Mouse (Mus musculus) heart, embryonic 13.5 days (tissue): ENCODE data around the gene Tsku. TPM values are rescaled to one million over a fixed set of nuclear protein-coding genes. Genes with fewer than 3 reads are reported as not detected.

Source experiments
- ATAC-seq: fragments of 200-750 bp; cut with Nextera tagmentation; 2 replicates; pipeline ENCODE4 v1.8.0; 2017; ENCODE audit warnings: moderate TSS enrichment; ENCODE audit not compliant: insufficient number of reproducible peaks, low FRiP score, low TSS enrichment; ENCODE audit errors: extremely low read depth
- H3K27ac ChIP-seq: fragments of 300-500 bp; sonication (generic); replicated peaks from 2 replicates; pipeline ENCODE4 v1.5.1; 2015; ENCODE audit warnings: moderate library complexity, mild to moderate bottlenecking, inconsistent platforms
- H3K27me3 ChIP-seq: fragments of 300-500 bp; sonication (generic); replicated peaks from 2 replicates; pipeline ENCODE4 v1.6.1; 2015; ENCODE audit warnings: mild to moderate bottlenecking, inconsistent platforms
- H3K36me3 ChIP-seq: fragments of 300-500 bp; sonication (generic); 2 replicates; pipeline ENCODE4 v1.6.1; 2015; ENCODE audit warnings: mild to moderate bottlenecking, inconsistent platforms
- H3K4me1 ChIP-seq: fragments of 300-500 bp; sonication (generic); 2 replicates; pipeline ENCODE4 v1.6.1; 2015; ENCODE audit warnings: inconsistent platforms
- H3K4me2 ChIP-seq: fragments of 300-500 bp; sonication (generic); 2 replicates; pipeline ENCODE4 v1.6.1; 2015; ENCODE audit warnings: inconsistent platforms, mild to moderate bottlenecking, moderate library complexity
- H3K4me3 ChIP-seq: fragments of 300-500 bp; sonication (generic); 2 replicates; pipeline ENCODE4 v1.5.1; 2015; ENCODE audit warnings: moderate library complexity, mild to moderate bottlenecking, inconsistent platforms
- H3K9ac ChIP-seq: fragments of 300-500 bp; sonication (generic); 2 replicates; pipeline ENCODE4 v1.6.1; 2015; ENCODE audit warnings: inconsistent platforms, mild to moderate bottlenecking, moderate library complexity
- H3K9me3 ChIP-seq: fragments of 300-500 bp; sonication (generic); 2 replicates; pipeline ENCODE4 v1.6.1; 2016; ENCODE audit warnings: inconsistent platforms
- WGBS: fragments of 180-500 bp; shearing (Covaris S2); methylation state at CpG from one replicate; pipeline ENCODE4 v1.1.7; 2015; ENCODE audit warnings: mixed read lengths; 5-methylcytosine and 5-hydroxymethylcytosine counted together
- polyA plus RNA-seq: library from polyadenylated mRNA; unstranded; fragments of >200 nt; fragmentation: Nextera tagmentation; extraction: Ambion mirVana; gene quantifications from 2 replicates; pipeline ENCODE4 v1.2.1, GENCODE M21; 2015

Gene Tsku
- polyA plus RNA-seq, 1 experiment from 2014 or later = 5.7 TPM

DNA sequence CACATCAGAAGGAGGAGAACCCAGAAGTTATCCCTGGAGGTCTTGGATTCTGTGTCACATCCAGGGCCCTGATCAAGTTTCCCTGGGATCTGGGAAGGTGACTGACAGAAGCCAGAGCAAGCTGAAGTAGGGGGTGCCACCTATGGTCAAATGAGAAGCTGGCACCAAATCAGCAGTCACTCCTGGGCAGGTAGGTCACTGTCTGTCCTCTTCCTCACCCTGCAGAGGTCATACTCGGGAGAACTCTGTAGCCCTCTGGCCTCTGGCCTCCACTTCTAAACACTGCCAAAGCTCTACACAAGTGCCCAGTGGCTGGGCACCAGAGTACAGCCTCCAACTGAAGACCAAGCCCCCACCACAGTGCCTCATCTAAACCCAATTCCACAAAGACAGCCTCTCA, 3.1 kb downstream of the Tsku start:
- no peak overlapping the region for H3K4me3 ChIP-seq
- H3K9me3 ChIP-seq = no peaks in the 10 kb centered on the region
- H3K9ac ChIP-seq = no peak overlapping the region
- peaks cover 60% of the 10 kb centered on the region for H3K4me1 ChIP-seq
- no peaks in the 10 kb centered on the region for H3K27me3 ChIP-seq
- no peak overlapping the region for H3K27ac ChIP-seq
- ATAC-seq = no peak
- peaks cover 4% of the 10 kb centered on the region; the same call in 1 of the 2 replicates for H3K36me3 ChIP-seq
- no peak overlapping the region for H3K4me2 ChIP-seq
- WGBS = 78% methylated on average over 1 of the region's 1 CpGs

DNA sequence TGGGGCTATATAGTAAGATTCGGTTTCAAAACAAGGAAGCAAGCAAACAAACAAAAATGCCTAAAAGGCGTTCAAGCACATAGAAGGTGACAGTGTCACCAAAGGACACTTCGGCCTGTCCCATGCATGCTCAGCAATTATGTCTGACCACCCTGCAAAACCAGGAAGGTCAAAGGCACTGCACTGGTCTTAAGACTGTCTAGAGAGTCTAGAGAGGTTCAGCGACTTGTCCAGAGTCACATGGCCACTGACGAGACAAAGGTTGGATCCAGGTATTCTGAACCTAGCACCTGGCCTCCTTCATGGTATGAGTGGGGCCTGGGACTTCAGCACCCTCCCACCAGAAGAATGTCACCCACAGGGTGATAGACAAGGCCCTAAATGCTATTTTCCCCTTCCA, 3.8 kb downstream of the Tsku start:
- Histone ChIP-seq H3K4me1 (peaks cover 60% of the 10 kb centered on the region), H3K9me3 (no peaks in the 10 kb centered on the region), H3K4me3 (no peak overlapping the region), H3K27ac (no peak overlapping the region), H3K36me3 (peaks cover 11% of the 10 kb centered on the region), H3K27me3 (no peaks in the 10 kb centered on the region), H3K4me2 (no peak overlapping the region), H3K9ac (no peak overlapping the region)
- ATAC-seq = no peak
- WGBS = 80% methylated on average over 5 of the region's 5 CpGs

DNA sequence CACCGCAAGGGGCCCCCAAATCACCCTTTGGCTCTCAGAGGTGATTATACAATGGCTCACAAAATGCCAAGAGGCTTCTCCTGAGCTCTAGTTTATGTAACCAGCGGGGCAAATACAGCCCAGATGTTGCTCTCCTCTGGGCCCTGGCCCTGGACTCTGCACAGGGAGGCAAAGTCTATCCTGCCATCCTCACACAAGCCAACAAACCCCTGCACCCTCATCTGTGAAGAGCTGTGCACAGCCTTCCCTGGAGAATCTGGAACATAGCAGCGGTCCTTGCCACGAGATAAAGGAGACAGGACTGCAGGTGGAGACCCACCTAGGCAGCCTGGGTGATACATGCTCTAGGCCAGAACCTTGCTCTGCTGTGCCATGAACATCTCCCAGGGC, 6.2 kb downstream of the Tsku start:
- no peak for ATAC-seq
- Histone ChIP-seq H3K27ac (no peak overlapping the region), H3K9me3 (no peaks in the 10 kb centered on the region), H3K4me1 (peaks cover 48% of the 10 kb centered on the region), H3K4me3 (no peak overlapping the region), H3K4me2 (no peak overlapping the region; the same call in 1 of the 2 replicates), H3K9ac (peak overlapping the region; percentile 5; the same call in 1 of the 2 replicates), H3K27me3 (no peaks in the 10 kb centered on the region), H3K36me3 (peaks cover 33% of the 10 kb centered on the region)
- WGBS = 65% methylated on average over 4 of the region's 4 CpGs

DNA sequence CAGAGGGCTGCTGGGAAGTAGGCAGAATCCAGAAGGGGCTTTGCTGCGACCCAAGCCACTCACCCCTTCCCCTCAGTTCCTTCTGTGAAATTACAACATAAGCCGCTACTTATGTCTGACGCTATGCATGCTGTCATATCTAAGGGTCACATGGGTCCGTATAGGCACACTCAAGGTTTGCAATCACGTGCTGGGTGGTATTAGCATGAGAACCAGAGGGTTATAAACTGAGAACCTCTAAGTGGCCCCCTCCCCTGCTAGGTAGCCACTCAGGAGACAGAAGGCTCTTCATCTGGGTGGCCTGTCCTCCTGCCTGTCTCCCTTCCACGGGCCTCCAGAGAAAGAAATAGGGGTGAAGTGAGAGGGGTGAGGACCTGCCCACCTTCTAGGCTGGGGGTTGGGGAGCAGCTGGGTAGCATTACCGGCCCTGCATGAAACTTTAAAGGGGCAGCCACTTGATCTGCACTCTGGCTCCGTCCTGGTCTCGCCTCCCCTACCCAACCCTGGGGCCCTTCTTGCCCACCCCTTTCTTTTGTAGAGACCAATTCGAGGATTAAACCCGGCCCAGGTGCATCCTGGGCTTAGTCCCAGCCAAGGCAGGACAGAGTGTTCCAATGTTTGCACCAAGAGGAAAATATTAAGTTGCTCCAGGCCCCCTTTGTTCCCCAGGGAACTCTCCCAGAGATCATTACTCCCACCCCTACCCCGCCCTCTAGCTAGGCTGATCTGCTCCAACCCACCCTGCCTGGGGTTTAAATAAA, 6.8 kb downstream of the Tsku start:
- Histone ChIP-seq H3K9ac (peak overlapping the region; percentile 5; the same call in 1 of the 2 replicates), H3K4me1 (peaks cover 42% of the 10 kb centered on the region), H3K4me3 (no peak overlapping the region), H3K4me2 (no peak overlapping the region; the same call in 1 of the 2 replicates), H3K27me3 (no peaks in the 10 kb centered on the region), H3K9me3 (no peaks in the 10 kb centered on the region), H3K36me3 (peaks cover 35% of the 10 kb centered on the region), H3K27ac (no peak overlapping the region)
- WGBS = 43% methylated on average over 12 of the region's 12 CpGs
- ATAC-seq = no peak

DNA sequence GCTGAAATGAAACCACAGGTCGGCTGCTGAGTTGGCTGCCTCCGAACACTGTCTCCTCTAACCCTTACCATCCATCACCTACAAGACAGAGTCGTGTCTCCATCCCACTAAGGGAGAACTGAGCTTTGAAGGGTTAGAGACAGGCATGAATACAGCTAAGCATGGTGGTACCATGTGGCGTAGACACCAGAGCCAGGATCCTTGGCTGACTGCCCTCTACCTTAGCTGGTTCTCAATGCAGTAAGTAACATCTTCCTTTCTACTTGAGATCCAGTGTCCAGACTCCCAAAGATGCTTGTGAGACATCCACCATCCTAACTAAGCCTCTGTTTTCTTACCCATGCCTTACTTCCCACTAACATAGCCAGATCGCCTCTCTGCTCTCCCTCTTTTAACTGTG, 7.5 kb downstream of the Tsku start:
- no peak overlapping the region for H3K4me3 ChIP-seq
- 83% methylated on average over 5 of the region's 5 CpGs for WGBS
- H3K4me2 ChIP-seq = no peak overlapping the region
- no peak overlapping the region for H3K9ac ChIP-seq
- no peaks in the 10 kb centered on the region for H3K9me3 ChIP-seq
- peaks cover 35% of the 10 kb centered on the region for H3K36me3 ChIP-seq
- ATAC-seq = no peak
- H3K27me3 ChIP-seq = no peaks in the 10 kb centered on the region
- no peak overlapping the region for H3K27ac ChIP-seq
- H3K4me1 ChIP-seq = peaks cover 36% of the 10 kb centered on the region

DNA sequence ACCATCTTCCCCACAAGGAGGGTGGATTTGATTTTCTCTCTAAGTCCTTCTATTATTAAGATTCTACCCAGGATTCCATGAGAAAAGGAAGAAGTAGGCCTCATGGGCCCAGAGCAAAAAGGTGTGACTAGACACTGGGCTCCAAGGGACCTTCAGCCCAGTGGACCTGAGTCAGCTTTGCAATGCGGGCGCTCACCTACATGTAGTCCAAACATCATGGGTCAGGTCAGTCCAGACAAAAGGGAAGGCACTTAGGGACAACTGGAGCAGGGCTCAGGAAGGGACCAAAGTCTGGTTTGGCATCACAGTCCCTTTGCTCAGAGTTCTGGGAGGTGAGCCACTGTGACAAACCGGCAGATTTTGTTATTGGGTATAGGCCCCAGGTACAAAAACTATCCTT, 9.6 kb downstream of the Tsku start:
- Histone ChIP-seq H3K27ac (no peak overlapping the region), H3K4me3 (no peak overlapping the region)
- 85% methylated on average over 3 of the region's 3 CpGs for WGBS

DNA sequence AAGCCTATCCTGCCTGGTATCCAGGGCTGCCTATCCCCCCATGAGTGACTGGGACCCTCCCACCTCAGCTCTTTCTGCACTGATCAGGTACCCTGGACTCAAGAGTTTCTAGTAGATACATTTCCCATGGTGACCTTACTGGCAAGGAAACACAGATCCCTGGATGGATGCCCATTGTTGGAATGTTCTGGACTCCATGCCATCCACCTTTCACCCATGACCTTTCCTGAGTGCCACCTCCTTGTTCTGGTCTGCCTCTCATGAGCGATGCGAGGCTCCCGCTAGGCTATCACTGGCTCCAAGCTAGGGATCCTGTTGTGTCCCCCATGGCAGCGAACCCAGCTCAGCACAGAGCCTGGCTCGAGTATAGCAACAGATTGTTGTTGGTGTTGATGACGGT, 11.3 kb downstream of the Tsku start:
- H3K9me3 ChIP-seq = no peaks in the 10 kb centered on the region

More for the DNA sequence above, 9.6 kb downstream of the Tsku start:
- H3K4me1 ChIP-seq = peaks cover 38% of the 10 kb centered on the region
- peaks cover 35% of the 10 kb centered on the region for H3K36me3 ChIP-seq
- no peak overlapping the region for H3K4me2 ChIP-seq
- H3K27me3 ChIP-seq = no peaks in the 10 kb centered on the region
- no peak overlapping the region for H3K9ac ChIP-seq
- ATAC-seq = no peak
- no peaks in the 10 kb centered on the region for H3K9me3 ChIP-seq

DNA sequence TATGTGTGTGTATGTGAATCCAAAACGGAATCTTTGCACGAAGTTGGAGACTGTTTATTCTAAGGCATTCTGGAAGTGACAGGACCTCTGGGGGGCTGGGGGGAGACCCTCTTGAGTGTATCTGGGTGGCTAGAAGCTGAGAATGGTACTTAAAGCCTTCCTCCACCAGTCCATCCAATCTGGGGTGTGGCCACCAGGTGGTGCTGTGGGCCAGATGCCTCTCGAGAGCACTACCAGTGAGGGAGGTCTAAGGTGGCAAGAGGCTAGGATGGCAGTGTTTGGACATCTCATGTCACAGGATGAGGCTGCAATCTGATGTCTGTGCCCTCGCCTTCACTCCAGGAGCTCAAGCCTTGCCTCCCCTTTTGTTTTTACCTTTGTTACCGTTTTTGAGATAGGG, 12.0 kb downstream of the Tsku start:
- 8% methylated on average over 5 of the region's 5 CpGs for WGBS
- Histone ChIP-seq H3K4me3 (no peak overlapping the region), H3K36me3 (peaks cover 32% of the 10 kb centered on the region), H3K9ac (no peak overlapping the region), H3K27me3 (no peaks in the 10 kb centered on the region; the same call in 1 of the 2 replicates), H3K27ac (no peak overlapping the region), H3K9me3 (no peaks in the 10 kb centered on the region), H3K4me1 (peaks cover 21% of the 10 kb centered on the region), H3K4me2 (no peak overlapping the region)
- no peak for ATAC-seq

More for the DNA sequence above, 11.3 kb downstream of the Tsku start:
- 87% methylated on average over 6 of the region's 6 CpGs for WGBS
- no peak for ATAC-seq
- H3K4me3 ChIP-seq = no peak overlapping the region
- peaks cover 24% of the 10 kb centered on the region for H3K4me1 ChIP-seq
- H3K4me2 ChIP-seq = no peak overlapping the region
- no peaks in the 10 kb centered on the region; the same call in 1 of the 2 replicates for H3K27me3 ChIP-seq
- peaks cover 32% of the 10 kb centered on the region for H3K36me3 ChIP-seq
- no peak overlapping the region for H3K9ac ChIP-seq
- H3K27ac ChIP-seq = no peak overlapping the region

DNA sequence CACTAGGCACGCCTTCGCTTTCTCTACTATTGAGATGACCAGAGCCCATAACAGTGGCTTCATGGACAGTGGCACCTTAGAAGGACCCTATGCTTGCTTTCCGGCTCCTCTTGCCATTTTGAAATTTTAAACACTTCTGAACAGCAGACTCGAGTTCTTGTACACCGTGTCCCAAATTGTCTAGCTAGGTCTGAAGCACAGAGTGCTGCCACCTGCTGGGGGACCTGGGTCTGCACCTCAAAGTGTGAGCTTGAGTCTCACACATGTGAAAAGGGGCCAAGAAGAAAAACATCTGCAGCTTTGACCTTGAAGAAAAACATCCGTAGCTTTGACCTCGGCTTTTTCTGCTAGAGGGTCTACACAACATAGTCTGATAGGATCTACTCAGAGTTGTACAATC, 13.1 kb downstream of the Tsku start:
- 43% methylated on average over 7 of the region's 7 CpGs for WGBS
- no peaks in the 10 kb centered on the region; the same call in 1 of the 2 replicates for H3K27me3 ChIP-seq
- H3K4me1 ChIP-seq = peaks cover 17% of the 10 kb centered on the region

DNA sequence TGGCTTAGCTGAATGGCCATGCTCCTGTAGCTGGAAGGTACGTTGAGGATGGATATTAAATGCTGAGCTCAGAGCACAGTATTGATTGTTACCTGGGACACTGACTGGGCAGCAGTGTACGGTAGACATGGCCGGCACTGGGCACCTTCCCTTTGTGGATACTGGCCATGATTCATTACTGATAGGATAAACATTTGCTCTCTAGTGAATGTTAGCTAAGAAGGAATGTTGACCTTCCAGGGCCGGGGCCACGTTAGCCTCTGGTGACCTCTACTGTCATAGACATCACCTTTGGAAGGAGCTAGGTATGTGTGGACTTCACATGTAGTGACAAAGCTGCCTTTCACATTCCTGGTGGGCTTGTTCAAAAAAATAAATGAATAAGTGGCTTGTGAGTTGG, 13.7 kb downstream of the Tsku start:
- Histone ChIP-seq H3K27me3 (peaks cover 4% of the 10 kb centered on the region), H3K4me3 (no peak overlapping the region), H3K9ac (no peak overlapping the region), H3K4me1 (peaks cover 17% of the 10 kb centered on the region), H3K4me2 (no peak overlapping the region), H3K36me3 (peaks cover 26% of the 10 kb centered on the region), H3K9me3 (no peaks in the 10 kb centered on the region), H3K27ac (no peak overlapping the region)
- ATAC-seq = no peak
- WGBS = 38% methylated on average over 5 of the region's 5 CpGs

More for the DNA sequence above, 13.1 kb downstream of the Tsku start:
- no peak overlapping the region for H3K27ac ChIP-seq
- H3K36me3 ChIP-seq = peaks cover 32% of the 10 kb centered on the region
- no peak for ATAC-seq
- no peak overlapping the region for H3K4me2 ChIP-seq
- H3K9ac ChIP-seq = no peak overlapping the region
- H3K9me3 ChIP-seq = no peaks in the 10 kb centered on the region
- no peak overlapping the region for H3K4me3 ChIP-seq

DNA sequence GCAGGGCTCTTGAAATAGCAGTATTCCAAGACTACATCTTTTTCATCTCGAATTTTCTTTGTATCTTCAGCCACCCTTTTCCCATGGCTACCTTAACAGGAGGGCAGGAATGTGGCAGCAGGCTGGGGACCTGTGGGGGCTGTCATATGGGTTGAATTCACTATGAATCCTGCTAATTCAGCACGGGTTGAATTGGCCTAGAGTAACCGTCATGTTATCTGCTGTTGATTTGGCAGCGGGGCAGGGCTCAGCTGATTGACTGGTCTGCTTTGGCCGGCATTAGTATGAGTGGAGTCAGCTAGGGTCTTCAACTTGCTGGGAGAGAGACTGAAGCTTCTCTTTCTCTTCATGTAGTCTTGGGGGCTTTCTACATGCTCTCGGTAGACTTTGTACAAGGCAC, 16.1 kb downstream of the Tsku start:
- peaks cover 22% of the 10 kb centered on the region for H3K4me1 ChIP-seq
- H3K9me3 ChIP-seq = no peaks in the 10 kb centered on the region
- H3K27me3 ChIP-seq = peaks cover 5% of the 10 kb centered on the region
- no peak for ATAC-seq
- peaks cover 3% of the 10 kb centered on the region for H3K36me3 ChIP-seq
- H3K4me3 ChIP-seq = no peak overlapping the region
- 26% methylated on average over 6 of the region's 6 CpGs for WGBS
- H3K9ac ChIP-seq = no peak overlapping the region
- no peak overlapping the region for H3K27ac ChIP-seq
- H3K4me2 ChIP-seq = no peak overlapping the region

DNA sequence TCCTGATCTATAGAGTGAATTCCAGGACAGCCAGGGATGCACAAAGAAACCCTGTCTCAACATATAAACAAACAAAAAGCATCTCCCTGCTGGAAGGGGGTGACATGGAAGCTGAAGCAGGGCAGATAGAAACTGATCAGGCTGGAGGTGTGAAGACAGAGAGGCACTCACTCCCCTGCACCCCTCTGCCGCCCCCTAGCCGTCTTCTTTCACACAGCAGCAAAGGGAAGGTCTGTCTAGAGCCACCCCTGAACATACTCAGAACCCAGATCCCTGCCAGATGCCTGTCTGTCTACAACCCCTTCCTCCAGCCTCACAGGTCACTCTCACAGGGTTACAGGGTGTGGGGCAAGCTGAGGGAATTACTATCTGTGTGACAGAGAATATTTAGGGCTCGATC, 16.8 kb downstream of the Tsku start:
- H3K27me3 ChIP-seq = peaks cover 5% of the 10 kb centered on the region
- peaks cover 22% of the 10 kb centered on the region for H3K4me1 ChIP-seq
- no peak overlapping the region for H3K4me3 ChIP-seq
- no peak overlapping the region for H3K9ac ChIP-seq
- ATAC-seq = no peak
- no peaks in the 10 kb centered on the region for H3K36me3 ChIP-seq
- 25% methylated on average over 3 of the region's 3 CpGs for WGBS
- no peak overlapping the region for H3K4me2 ChIP-seq
- H3K9me3 ChIP-seq = no peaks in the 10 kb centered on the region
- H3K27ac ChIP-seq = no peak overlapping the region
